Mouse (Mus musculus) erythroblast, embryonic 14.5 days (primary cell): ENCODE results near the gene Vav2.

ENCODE experiments used
- GATA1 ChIP-seq: IDR thresholded peaks from 2 replicates; pipeline ENCODE4 v1.6.1; 2012; ENCODE audit warnings: low read length, inconsistent platforms, mixed read lengths
- TAL1 ChIP-seq: IDR thresholded peaks from 3 replicates; pipeline ENCODE4 v1.6.1; 2012; ENCODE audit warnings: low read length, inconsistent platforms, mixed read lengths

DNA sequence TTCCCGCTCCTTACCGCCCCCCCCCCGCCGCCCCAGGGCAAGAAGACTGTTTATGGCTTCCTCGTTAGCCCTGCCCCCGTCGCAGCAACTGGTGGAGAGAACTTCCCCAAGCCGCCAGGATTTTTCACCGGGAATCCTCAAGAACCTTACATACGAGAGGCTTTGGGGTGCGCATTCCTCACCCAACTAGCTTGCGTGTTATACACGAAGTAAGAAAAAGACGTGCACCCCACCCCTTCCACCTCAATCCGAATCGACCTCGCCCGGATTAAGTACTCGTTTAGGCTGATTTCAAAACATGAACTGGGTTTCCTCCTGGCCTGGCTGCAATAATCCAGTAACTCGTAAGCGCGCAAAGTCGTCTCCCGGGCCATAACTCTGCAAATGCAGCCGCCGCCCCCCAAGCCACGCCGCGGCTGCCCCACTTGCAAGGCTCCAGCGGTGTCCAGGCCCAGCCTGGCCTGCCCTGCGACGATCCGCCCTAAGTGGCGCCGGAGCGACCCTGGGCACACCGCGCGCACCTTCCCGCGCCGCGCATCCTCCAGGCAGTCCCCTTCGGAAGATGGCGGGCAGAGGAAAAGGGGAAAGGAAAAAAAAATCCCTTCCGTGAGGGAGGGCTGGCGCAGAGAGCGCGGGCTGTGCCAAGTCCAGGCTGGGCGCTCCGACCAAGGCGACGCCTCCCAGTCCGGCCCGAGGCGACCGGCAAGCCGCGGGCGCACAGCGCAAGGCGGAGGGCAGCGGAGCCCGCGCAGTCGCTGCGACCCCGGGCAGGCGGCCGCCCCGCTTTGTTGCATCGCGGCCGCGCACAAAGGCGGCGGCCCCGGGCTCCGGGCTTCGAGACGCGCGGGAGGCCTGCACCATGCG, 48.0 kb upstream of the Vav2 start:
- no peak for TF ChIP-seq GATA1
- no peak for TF ChIP-seq TAL1
